8 mouse cellular contexts compared by ENCODE assay signal in the genomic region with DNA sequence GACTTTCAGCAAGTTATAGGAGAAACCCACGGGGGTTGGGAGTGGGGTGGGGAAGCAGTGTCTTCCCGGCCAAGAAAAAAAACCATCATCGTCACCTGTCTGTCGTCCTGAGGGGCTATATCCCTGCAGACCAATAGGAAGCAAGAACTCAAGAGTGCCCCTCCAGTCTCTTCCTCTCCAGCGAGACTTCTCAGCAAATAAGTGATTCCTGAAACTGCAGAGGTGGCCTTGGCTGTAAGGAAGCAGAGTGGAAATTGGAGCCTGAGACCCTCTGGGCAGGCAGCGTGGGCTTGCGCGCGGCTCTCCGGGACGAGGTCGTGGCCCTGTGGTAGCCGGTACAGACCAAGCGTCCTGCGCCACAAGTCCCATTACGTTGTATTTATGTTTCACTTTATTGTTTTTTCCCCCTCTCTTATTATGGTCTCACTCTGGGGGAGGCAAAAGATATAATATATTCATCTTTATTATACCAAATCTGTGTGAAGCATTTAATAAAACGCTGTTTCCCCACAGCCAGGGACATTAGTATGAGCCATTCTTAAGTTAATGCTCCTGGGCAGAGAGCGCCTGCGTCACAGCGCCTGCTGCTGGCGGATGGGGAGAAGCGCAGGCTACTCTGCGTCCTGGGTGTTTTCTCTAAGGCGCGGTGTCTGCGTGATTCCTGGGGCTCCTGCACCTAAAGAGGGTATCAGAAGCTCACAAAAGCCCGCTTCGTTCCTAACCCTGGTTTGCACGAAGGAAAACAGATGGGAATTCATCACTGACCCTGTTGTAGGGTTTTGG. TPM values are rescaled to one million over a fixed set of nuclear protein-coding genes. Genes with fewer than 3 reads are reported as not detected.
DNase-seq lines count a peak whose midpoint lies in the region; ATAC-seq and TF ChIP-seq lines count a peak whose summit lies in the region.

No protein-coding gene starts in this region.

- intact Hi-C loops in gastrocnemius, adult 2 months (cut with DNase I), result no loop called here
- intact Hi-C loops in heart, postnatal 10 days (cut with DNase I), result loop anchor here (2.0 kb wide), 1 partner anchor 19 kb away; no protein-coding TSS in a partner anchor

- no peak overlapping the region for H3K27ac ChIP-seq in gastrocnemius, adult 2 months

- H3K4me3 ChIP-seq in gastrocnemius, adult 2 months, result no peak overlapping the region

- peak; percentile 98 for TF ChIP-seq CTCF in gastrocnemius, adult 2 months (IDR thresholded peaks at IDR 0.05)

- DNase-seq in gastrocnemius, adult 2 months, result peak; percentile 61
- DNase-seq in gastrocnemius, postnatal 25 days, result no peak
- DNase-seq in urinary bladder, postnatal 14 days (ENCODE audit: low spot score), result peak; percentile 32
- DNase-seq in urinary bladder, postnatal 10 days (ENCODE audit: low spot score), result no peak
- peak; percentile 37 to 64 for DNase-seq in heart, postnatal 10 days
- no peak for DNase-seq in layer of hippocampus, adult 8-10 months (ENCODE audit: low spot score in 2 of 2)
- DNase-seq in right cerebral cortex, postnatal 25 days, result no peak

- peak; percentile 89 for ATAC-seq in megakaryocyte progenitor cell, adult 5-6 weeks (replicated peaks; ENCODE audit: poor library complexity)

RNA-seq across cellular contexts. Expression of gene Lbx1, which starts 8.5 kb away (rescaled TPM):
- 10 to 100 TPM; 46.0 to 66.8 TPM for total RNA-seq in gastrocnemius, adult 2 months (2021)
- 10 to 100 TPM; 34.0 to 41.1 TPM for total RNA-seq in gastrocnemius, postnatal 25 days (2021)
- total RNA-seq in heart, postnatal 10 days (2021), result not detected
- not detected in 2 replicates for total RNA-seq in megakaryocyte progenitor cell, adult 5-6 weeks (2015)
- total RNA-seq in megakaryocyte progenitor cell, adult 5-6 weeks (2017), result not detected in 2 replicates
- total RNA-seq in layer of hippocampus, adult 8-10 months (2022), result not detected

Comparison
In these comparisons a context has a peak if more than half of its experiments do, and no peak if none do; other contexts are left out.
1. DNase-seq: peak in gastrocnemius, adult 2 months (single experiment), urinary bladder, postnatal 14 days (single experiment) and heart, postnatal 10 days (2 of 2); none in gastrocnemius, postnatal 25 days (single experiment), urinary bladder, postnatal 10 days (single experiment), layer of hippocampus, adult 8-10 months (0 of 2) and right cerebral cortex, postnatal 25 days (single experiment).
2. RNA of gene Lbx1, which starts 8.5 kb away (total RNA-seq): 46.0 to 66.8 TPM in gastrocnemius, adult 2 months and 34.0 to 41.1 TPM in gastrocnemius, postnatal 25 days; not detected in heart, postnatal 10 days, not detected in megakaryocyte progenitor cell, adult 5-6 weeks and not detected in layer of hippocampus, adult 8-10 months; every median in the first group is over 10 times any median in the second.